Mouse (Mus musculus) embryonic fibroblast, embryonic 13.5 days (primary cell): ENCODE measurements around the gene Birc6.

ENCODE experiments used
- CTCF ChIP-seq: IDR thresholded peaks from 2 replicates; pipeline ENCODE4 v1.5.1; 2011; ENCODE audit warnings: mild to moderate bottlenecking, control low read depth, low read length, moderate library complexity, borderline replicate concordance; ENCODE audit not compliant: insufficient read depth
- POLR2A ChIP-seq: IDR thresholded peaks from 2 replicates; pipeline ENCODE4 v1.6.1; 2011; ENCODE audit warnings: low read depth, mild to moderate bottlenecking, control low read depth, low read length, moderate library complexity

- TF ChIP-seq POLR2A, result no peak
- no peak for TF ChIP-seq CTCF
These were observed 1.4 kb downstream of the Birc6 start for GRCm38 (mm10) chr17:74529533-74529824.
